Mouse (Mus musculus) retina, postnatal 1 day (tissue): ENCODE results near the gene Ick.

Experiments used
- DNase-seq: peaks from one replicate; pipeline ENCODE4 v3.0.0-alpha.2; 2012

Gene Ick

GRCm38 (mm10) chr9:78195034-78195433 lies 86.0 kb downstream of the Ick start:
- DNase-seq, result no peak

- no peak for DNase-seq
Observed at GRCm38 (mm10) chr9:78197801-78198200, 88.8 kb downstream of the Ick start.

GRCm38 (mm10) chr9:78204194-78204593 lies 95.2 kb downstream of the Ick start:
- no peak for DNase-seq

- no peak for DNase-seq
Observed at GRCm38 (mm10) chr9:78208956-78209355, 100.0 kb downstream of the Ick start.

GRCm38 (mm10) chr9:78210079-78210478 lies 101.1 kb downstream of the Ick start:
- no peak for DNase-seq

- no peak for DNase-seq
Observed at GRCm38 (mm10) chr9:78210821-78211220, 101.8 kb downstream of the Ick start.

- DNase-seq, result no peak
Observed at GRCm38 (mm10) chr9:78211521-78211920, 102.5 kb downstream of the Ick start.

- DNase-seq, result no peak
Observed at GRCm38 (mm10) chr9:78212341-78213049, 103.5 kb downstream of the Ick start.

GRCm38 (mm10) chr9:78217074-78217473 lies 108.1 kb downstream of the Ick start:
- no peak for DNase-seq
